Mouse (Mus musculus) hindbrain, embryonic 15.5 days (tissue): ENCODE measurements around the gene Tcl1b2. TPM values are rescaled to one million over a fixed set of nuclear protein-coding genes. Genes with fewer than 3 reads are reported as not detected.
"Not testable (repeated sequence)": the region's sequence is repeated elsewhere in the genome, so short reads cannot be mapped to it uniquely, and the experiment has no call there.

Source experiments
- ATAC-seq: fragments of 200-750 bp; cut with Nextera tagmentation; 2 replicates; pipeline ENCODE4 v1.8.0; 2017; ENCODE audit warnings: low read depth, moderate number of reproducible peaks, moderate TSS enrichment; ENCODE audit not compliant: low FRiP score
- H3K27ac ChIP-seq: fragments of 300-500 bp; sonication (generic); replicated peaks from 2 replicates; pipeline ENCODE4 v1.5.1; 2015; ENCODE audit warnings: mild to moderate bottlenecking, inconsistent platforms
- H3K27me3 ChIP-seq: fragments of 300-500 bp; sonication (generic); 2 replicates; pipeline ENCODE4 v1.6.1; 2015; ENCODE audit warnings: control low read depth, inconsistent platforms
- H3K36me3 ChIP-seq: fragments of 300-500 bp; sonication (generic); 2 replicates; pipeline ENCODE4 v1.6.1; 2015; ENCODE audit warnings: control low read depth, inconsistent platforms
- H3K4me1 ChIP-seq: fragments of 300-500 bp; sonication (generic); replicated peaks from 2 replicates; pipeline ENCODE4 v1.6.1; 2015; ENCODE audit warnings: control low read depth, inconsistent platforms
- H3K4me2 ChIP-seq: fragments of 300-500 bp; sonication (generic); 2 replicates; pipeline ENCODE4 v1.6.1; 2015; ENCODE audit warnings: moderate library complexity, mild to moderate bottlenecking, inconsistent platforms
- H3K4me3 ChIP-seq: fragments of 300-500 bp; sonication (generic); 2 replicates; pipeline ENCODE4 v1.5.1; 2015; ENCODE audit warnings: mild to moderate bottlenecking, inconsistent platforms
- H3K9ac ChIP-seq: fragments of 300-500 bp; sonication (generic); 2 replicates; pipeline ENCODE4 v1.6.1; 2015; ENCODE audit warnings: inconsistent platforms
- H3K9me3 ChIP-seq: fragments of 300-500 bp; sonication (generic); 2 replicates; pipeline ENCODE4 v1.6.1; 2016; ENCODE audit warnings: control low read depth, inconsistent platforms
- WGBS: fragments of 180-500 bp; shearing (Covaris S2); methylation state at CpG from one replicate; pipeline ENCODE4 v1.1.7; 2015; 5-methylcytosine and 5-hydroxymethylcytosine counted together
- polyA plus RNA-seq: library from polyadenylated mRNA; unstranded; fragments of >200 nt; fragmentation: Nextera tagmentation; extraction: Ambion mirVana; gene quantifications from 2 replicates; pipeline ENCODE4 v1.2.1, GENCODE M21; 2015

The Tcl1b2 gene
- polyA plus RNA-seq, 1 experiment from 2014 or later = not detected

- not testable (repeated sequence) for H3K9ac ChIP-seq, H3K27me3 ChIP-seq, H3K36me3 ChIP-seq, H3K4me1 ChIP-seq, H3K4me2 ChIP-seq, H3K9me3 ChIP-seq, ATAC-seq, H3K27ac ChIP-seq, H3K4me3 ChIP-seq
- 78% methylated on average over 3 of the region's 3 CpGs for WGBS
These were observed 30.2 kb downstream of the Tcl1b2 start, which contains the start of gene Tcl1b5 for GRCm38 (mm10) chr12:105176044-105176443. TSS of gene Tcl1b5 (plus strand) at chr12:105176344.

DNA sequence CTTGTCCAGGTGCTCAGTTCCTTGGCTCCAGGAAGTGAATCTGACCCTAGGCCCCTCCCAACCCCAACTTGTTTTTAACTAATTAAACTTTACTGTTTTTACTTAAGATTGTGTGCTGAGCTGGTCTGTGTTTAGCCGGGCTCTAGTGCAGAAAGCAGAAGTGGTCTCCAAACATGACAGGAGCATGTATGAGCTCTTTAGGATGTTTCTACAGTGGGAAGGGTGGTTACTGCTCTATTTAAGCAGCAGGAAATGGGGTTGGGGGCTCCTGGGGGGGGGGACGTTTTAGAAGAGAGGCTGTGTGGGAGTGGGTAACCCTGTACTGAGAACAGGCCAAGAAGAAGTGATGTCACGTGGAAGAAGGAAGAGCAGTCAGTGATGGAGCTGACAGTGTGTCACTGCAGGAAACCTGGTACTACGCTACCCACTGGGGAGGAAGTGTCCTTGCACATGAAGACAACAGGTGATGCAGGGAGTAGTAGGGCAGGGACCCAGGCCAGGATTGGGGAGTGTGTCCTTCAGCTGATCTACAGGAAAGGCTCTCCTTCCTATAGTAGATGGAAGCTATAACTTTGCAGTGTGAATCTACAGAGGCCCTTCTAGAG is 35.3 kb downstream of the Tcl1b2 start:
- H3K9ac ChIP-seq, H3K27me3 ChIP-seq, H3K9me3 ChIP-seq, H3K36me3 ChIP-seq, H3K4me2 ChIP-seq, ATAC-seq, H3K4me1 ChIP-seq, H3K4me3 ChIP-seq, H3K27ac ChIP-seq: not testable (repeated sequence)
- WGBS = 71% methylated on average over 4 of the region's 4 CpGs

- H3K4me1 ChIP-seq, H3K9me3 ChIP-seq, H3K27me3 ChIP-seq, ATAC-seq, H3K4me3 ChIP-seq, H3K4me2 ChIP-seq, H3K9ac ChIP-seq, H3K27ac ChIP-seq, H3K36me3 ChIP-seq: not testable (repeated sequence)
- WGBS = 57% methylated on average over 2 of the region's 2 CpGs
These were observed 43.2 kb downstream of the Tcl1b2 start for GRCm38 (mm10) chr12:105188980-105189379.

DNA sequence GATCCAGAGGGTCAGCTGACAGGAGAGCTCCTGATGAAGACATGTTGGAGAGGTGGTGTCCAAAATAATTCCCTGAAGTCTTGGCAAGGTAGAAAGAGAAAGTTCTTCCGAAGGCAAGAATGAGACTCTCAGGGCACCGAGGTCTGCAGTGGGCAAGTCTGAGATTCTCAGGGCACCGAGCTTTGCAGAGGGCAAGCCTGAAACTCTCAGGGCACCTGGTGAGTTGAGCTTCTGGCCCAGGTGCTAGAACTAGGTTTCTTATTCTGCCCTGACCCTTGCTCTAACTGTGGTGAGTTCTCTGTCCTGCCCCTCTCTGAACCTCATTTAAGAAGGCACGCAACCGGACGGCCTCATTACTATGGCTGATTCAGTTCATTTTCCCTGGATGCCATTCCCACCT is 44.9 kb downstream of the Tcl1b2 start, which contains the start of gene Tcl1b3:
TSS of gene Tcl1b3 (plus strand) at position 301 of the 400 bp plus-strand sequence.
- H3K36me3 ChIP-seq, H3K9ac ChIP-seq, H3K4me3 ChIP-seq, H3K9me3 ChIP-seq, H3K4me1 ChIP-seq, H3K4me2 ChIP-seq, H3K27me3 ChIP-seq, ATAC-seq, H3K27ac ChIP-seq: not testable (repeated sequence)
- WGBS = 96% methylated on average over 6 of the region's 6 CpGs

DNA sequence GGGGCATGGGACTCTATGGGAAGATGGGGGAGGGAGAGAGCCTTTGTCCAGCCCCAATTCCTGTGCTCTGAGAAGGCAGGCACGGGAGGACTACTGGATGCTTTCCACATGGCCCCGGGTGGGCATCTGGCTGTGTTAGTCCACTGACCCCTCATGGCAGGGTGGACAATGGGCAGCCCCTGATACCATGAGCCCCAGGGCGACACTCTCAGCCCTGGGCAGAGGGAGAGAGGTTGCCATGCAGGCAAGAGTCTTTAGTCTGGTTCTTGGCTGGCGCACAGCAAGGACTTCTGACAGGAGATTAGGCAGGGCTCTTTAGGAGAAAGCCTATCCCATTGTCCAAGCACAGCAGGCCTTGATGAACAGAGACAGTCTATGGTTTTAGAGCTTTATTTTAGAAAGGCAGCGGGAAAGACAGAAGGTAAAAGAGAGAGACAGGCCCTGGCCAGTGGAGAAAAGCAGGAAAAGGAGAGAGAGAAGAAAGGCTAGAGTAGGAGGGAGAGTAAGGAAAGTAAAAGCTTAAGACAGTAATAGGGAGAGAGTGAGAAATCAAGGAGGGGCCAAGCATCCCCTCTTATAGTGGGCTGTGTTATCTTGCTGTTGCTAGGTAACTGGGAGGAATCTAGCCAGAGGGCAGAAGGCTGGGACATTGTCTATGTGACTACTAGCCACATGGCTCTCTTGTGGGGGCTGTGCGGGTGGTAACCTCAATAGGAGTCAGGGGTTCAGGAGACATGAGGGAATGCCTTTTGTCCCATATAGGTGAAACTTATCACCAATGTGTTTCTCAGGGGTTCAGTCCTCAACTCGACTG is 54.1 kb downstream of the Tcl1b2 start:
- not testable (repeated sequence) for H3K4me1 ChIP-seq, H3K36me3 ChIP-seq, H3K4me3 ChIP-seq, H3K4me2 ChIP-seq, H3K27ac ChIP-seq, H3K9me3 ChIP-seq, H3K9ac ChIP-seq, H3K27me3 ChIP-seq, ATAC-seq
- WGBS = 14% methylated on average over 7 of the region's 7 CpGs

- ATAC-seq = not testable (repeated sequence)
- 92% methylated on average over 1 of the region's 1 CpGs for WGBS
These were observed 55.8 kb downstream of the Tcl1b2 start, which contains the start of gene Tcl1b4 for GRCm38 (mm10) chr12:105201657-105202056. TSS of gene Tcl1b4 (plus strand) at chr12:105201957.

More at GRCm38 (mm10) chr12:105201657-105202056, 55.8 kb downstream of the Tcl1b2 start, which contains the start of gene Tcl1b4:
- H3K4me2 ChIP-seq, H3K4me1 ChIP-seq, H3K36me3 ChIP-seq, H3K27ac ChIP-seq, H3K4me3 ChIP-seq, H3K9me3 ChIP-seq, H3K9ac ChIP-seq, H3K27me3 ChIP-seq: not testable (repeated sequence)

Other genes starting within 250 kb of the Tcl1b2 start
- 0.36 and 0.43 TPM in 2 replicates for gene Syne3, start 136.2 kb upstream of the Tcl1b2 start, polyA plus RNA-seq
- gene Glrx5, start 113.3 kb upstream of the Tcl1b2 start, polyA plus RNA-seq = 164 and 169 TPM in 2 replicates
- gene Tcl1b1, start 13.7 kb downstream of the Tcl1b2 start, polyA plus RNA-seq = not detected in 2 replicates
- not detected in 2 replicates for gene Tcl1b5, start 30.3 kb downstream of the Tcl1b2 start, polyA plus RNA-seq
- not detected in 2 replicates for gene Tcl1b3, start 45.0 kb downstream of the Tcl1b2 start, polyA plus RNA-seq
- not detected in 2 replicates for gene Tcl1b4, start 55.9 kb downstream of the Tcl1b2 start, polyA plus RNA-seq
- not detected in 2 replicates for gene Tcl1, start 76.8 kb downstream of the Tcl1b2 start, polyA plus RNA-seq
- gene Tunar, start 187.9 kb downstream of the Tcl1b2 start, polyA plus RNA-seq = 20.4 and 24.5 TPM in 2 replicates